Mouse (Mus musculus): Measurements from ENCODE around the gene Qrfp. TPM values are rescaled to one million over a fixed set of nuclear protein-coding genes. Genes with fewer than 3 reads are reported as not detected.

Gene Qrfp
- polyA plus RNA-seq, 1 experiment from 2014 or later = 0.08 TPM

DNA sequence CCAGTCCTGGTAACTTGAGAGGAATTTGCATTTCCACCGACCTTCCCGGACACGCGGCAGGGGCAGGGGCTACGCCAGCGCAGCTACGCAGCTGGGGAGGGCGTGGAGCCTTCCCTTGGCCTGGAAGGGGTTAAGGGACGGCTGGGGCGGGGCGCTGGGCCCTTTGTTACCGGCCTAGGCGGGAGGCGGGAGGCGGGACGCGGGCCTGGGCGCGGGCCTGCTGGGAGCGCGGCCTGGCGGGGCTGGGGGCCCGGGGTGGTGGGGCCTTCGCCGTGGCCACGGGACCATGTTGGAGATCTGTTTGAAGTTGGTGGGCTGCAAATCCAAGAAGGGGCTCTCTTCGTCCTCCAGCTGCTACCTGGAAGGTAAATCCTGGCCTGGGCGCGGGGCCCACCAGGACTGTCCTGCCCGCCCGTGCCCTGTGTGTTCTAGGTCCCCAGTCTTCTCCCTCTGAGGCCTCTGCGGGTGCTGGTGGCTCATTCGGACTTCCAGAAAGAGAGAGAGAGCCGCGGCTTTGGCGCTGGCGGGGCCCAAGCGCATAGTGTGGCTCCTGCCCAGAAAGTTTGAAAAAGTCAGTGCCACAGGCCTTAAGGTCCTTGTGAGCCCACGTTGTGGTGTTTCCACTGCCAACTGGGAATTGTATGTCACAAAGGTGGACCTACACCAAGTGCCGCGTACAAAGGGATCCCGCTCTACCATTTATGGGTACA, 50.5 kb downstream of the Qrfp start:
- ATAC-seq (ENCODE audit: insufficient number of reproducible peaks, insufficient read depth, low FRiP score, low read depth) = peak; percentile 91
- 1% methylated on average over 35 of the region's 42 CpGs for WGBS
- H3K36me3 ChIP-seq (ENCODE audit: control insufficient read depth, insufficient read depth, low read length) = no peaks in the 10 kb centered on the region
- H3K27me3 ChIP-seq (ENCODE audit: control insufficient read depth, insufficient read depth, low read length) = no peaks in the 10 kb centered on the region
- H3K4me2 ChIP-seq (ENCODE audit: low read length) = peak overlapping the region; percentile 98
- peak overlapping the region; percentile 99 for H3K9ac ChIP-seq (ENCODE audit: low read length)
- peak overlapping the region; percentile 78 to 81 for H3K4me3 ChIP-seq (ENCODE audit: control insufficient read depth in 1 of 2, insufficient read depth in 1 of 2, low read depth in 1 of 2, low read length in 2 of 2)
- peaks cover 25 to 60% of the 10 kb centered on the region in 2 experiments for H3K4me1 ChIP-seq (ENCODE audit: control insufficient read depth in 2 of 2, insufficient read depth in 2 of 2, low read length in 2 of 2)
- no peaks in the 10 kb centered on the region for H3K9me3 ChIP-seq (ENCODE audit: control insufficient read depth, low read length)
- peak overlapping the region; percentile 91 to 96 for H3K27ac ChIP-seq (replicated peaks in 1 of 2; ENCODE audit: control insufficient read depth in 1 of 2, insufficient read depth in 1 of 2, low read depth in 2 of 2, low read length in 2 of 2)

GRCm38 (mm10) chr2:31758966-31759365, 51.4 kb downstream of the Qrfp start:
- Histone ChIP-seq H3K9ac (ENCODE audit: low read length) (peak overlapping the region; percentile 99), H3K27ac (replicated peaks in 1 of 2; ENCODE audit: control insufficient read depth in 1 of 2, insufficient read depth in 1 of 2, low read depth in 2 of 2, low read length in 2 of 2) (peak overlapping the region in 1 of 2 experiments; percentile 96; a peak in 2 of 4 replicates), H3K9me3 (ENCODE audit: control insufficient read depth, low read length) (peaks cover 2% of the 10 kb centered on the region), H3K27me3 (ENCODE audit: control insufficient read depth, insufficient read depth, low read length) (no peaks in the 10 kb centered on the region), H3K4me1 (ENCODE audit: control insufficient read depth in 2 of 2, insufficient read depth in 2 of 2, low read length in 2 of 2) (peaks cover 25 to 54% of the 10 kb centered on the region in 2 experiments), H3K4me3 (ENCODE audit: control insufficient read depth in 1 of 2, insufficient read depth in 1 of 2, low read depth in 1 of 2, low read length in 2 of 2) (peak overlapping the region in 1 of 2 experiments; percentile 78; a peak in 2 of 4 replicates), H3K36me3 (ENCODE audit: control insufficient read depth, insufficient read depth, low read length) (no peaks in the 10 kb centered on the region), H3K4me2 (ENCODE audit: low read length) (peak overlapping the region; percentile 98)
- no peak for ATAC-seq (ENCODE audit: insufficient number of reproducible peaks, insufficient read depth, low FRiP score, low read depth)
- 83% methylated on average over 5 of the region's 5 CpGs for WGBS

DNA sequence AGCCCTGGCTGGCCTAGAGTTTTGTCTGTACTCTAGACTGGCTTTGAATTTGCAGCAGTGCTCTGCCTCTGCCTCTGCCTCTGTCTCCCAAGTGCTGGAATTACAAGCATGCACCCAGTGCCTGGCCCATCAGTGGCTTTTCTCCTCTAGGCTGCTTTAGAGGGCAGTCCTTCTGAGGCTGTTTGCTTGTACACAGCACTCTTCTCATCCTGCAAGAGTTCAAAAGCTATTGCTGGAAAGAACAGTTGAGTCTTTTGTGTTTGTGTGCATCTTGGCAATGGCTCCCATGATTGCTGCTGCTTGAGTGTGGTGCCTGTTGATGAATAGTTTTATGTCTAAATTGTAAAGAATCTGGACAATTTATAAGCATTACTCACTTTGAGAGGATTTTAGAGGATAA, 52.9 kb downstream of the Qrfp start:
- no peak overlapping the region for H3K4me3 ChIP-seq (ENCODE audit: control insufficient read depth in 1 of 2, insufficient read depth in 1 of 2, low read depth in 1 of 2, low read length in 2 of 2)
- peaks cover 6% of the 10 kb centered on the region for H3K9me3 ChIP-seq (ENCODE audit: control insufficient read depth, low read length)
- no peaks in the 10 kb centered on the region for H3K36me3 ChIP-seq (ENCODE audit: control insufficient read depth, insufficient read depth, low read length)
- H3K27me3 ChIP-seq (ENCODE audit: control insufficient read depth, insufficient read depth, low read length) = no peaks in the 10 kb centered on the region
- H3K4me1 ChIP-seq (ENCODE audit: control insufficient read depth in 2 of 2, insufficient read depth in 2 of 2, low read length in 2 of 2) = peaks cover 15 to 41% of the 10 kb centered on the region in 2 experiments
- no peak for ATAC-seq (ENCODE audit: insufficient number of reproducible peaks, insufficient read depth, low FRiP score, low read depth)
- peak overlapping the region; percentile 4; the same call in 1 of the 2 replicates for H3K4me2 ChIP-seq (ENCODE audit: low read length)
- H3K27ac ChIP-seq (replicated peaks in 1 of 2; ENCODE audit: control insufficient read depth in 1 of 2, insufficient read depth in 1 of 2, low read depth in 2 of 2, low read length in 2 of 2) = peak overlapping the region; percentile 82 to 83
- H3K9ac ChIP-seq (ENCODE audit: low read length) = peak overlapping the region; percentile 44; the same call in 1 of the 2 replicates

Other genes with a start within 250 kb of the Qrfp start
- 44.5 and 46.1 TPM in 2 replicates for gene Fubp3, start 237.9 kb downstream of the Qrfp start, polyA plus RNA-seq (2014; fragmentation: Nextera tagmentation; extraction: Ambion mirVana)
- gene Prdm12, start 170.5 kb downstream of the Qrfp start, polyA plus RNA-seq (2014; fragmentation: Nextera tagmentation; extraction: Ambion mirVana) = not detected in 2 replicates
- gene Exosc2, start 139.9 kb downstream of the Qrfp start, polyA plus RNA-seq (2014; fragmentation: Nextera tagmentation; extraction: Ambion mirVana) = 30.7 and 32.9 TPM in 2 replicates
- 27.8 and 28.9 TPM in 2 replicates for gene Abl1, start 122.2 kb downstream of the Qrfp start, polyA plus RNA-seq (2014; fragmentation: Nextera tagmentation; extraction: Ambion mirVana)
- 0.04 TPM in 1 of 2 replicates, not detected in the other for gene Fibcd1, start 35.4 kb upstream of the Qrfp start, polyA plus RNA-seq (2014; fragmentation: Nextera tagmentation; extraction: Ambion mirVana)
- gene Lamc3, start 76.7 kb upstream of the Qrfp start, polyA plus RNA-seq (2014; fragmentation: Nextera tagmentation; extraction: Ambion mirVana) = 0.19 and 0.24 TPM in 2 replicates
- gene Aif1l, start 139.6 kb upstream of the Qrfp start, polyA plus RNA-seq (2014; fragmentation: Nextera tagmentation; extraction: Ambion mirVana) = 68.5 and 72.7 TPM in 2 replicates
- 46.2 and 48.5 TPM in 2 replicates for gene Nup214, start 163.9 kb upstream of the Qrfp start, polyA plus RNA-seq (2014; fragmentation: Nextera tagmentation; extraction: Ambion mirVana)

Data from heart, embryonic 14.5 days (tissue).